Mouse (Mus musculus) layer of hippocampus, adult 11-12 months (tissue): ENCODE results near the gene Fam25c.
A peak's percentile ranks its signal among the peaks of the same experiment; 100 is the strongest.
"Not testable (repeated sequence)": the region's sequence is repeated elsewhere in the genome, so short reads cannot be mapped to it uniquely, and the experiment has no call there.

Source experiments
- DNase-seq: peaks from one replicate; pipeline ENCODE4 v3.0.0; 2022; ENCODE audit warnings: low spot score

Fam25c gene

DNA sequence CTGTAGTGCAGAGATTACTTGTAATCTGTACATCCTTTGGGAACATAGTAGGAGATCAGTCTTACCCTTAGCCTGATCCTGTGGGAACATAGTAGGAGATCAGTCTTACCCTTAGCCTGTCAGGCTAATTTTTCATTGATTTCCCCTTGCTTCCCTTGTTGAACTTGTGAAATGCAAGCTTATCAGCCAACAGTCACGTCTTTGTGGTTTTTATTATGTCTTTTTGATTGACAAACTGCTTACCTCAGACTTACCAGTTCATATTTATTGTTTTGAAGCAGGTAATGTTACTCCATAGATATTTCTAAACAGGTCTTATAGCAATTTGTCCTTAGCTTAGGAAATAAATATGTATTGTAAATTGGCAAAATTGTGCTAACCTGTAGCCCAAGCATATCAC is 27.6 kb downstream of the Fam25c start:
- no peak for DNase-seq

GRCm38 (mm10) chr14:34326606-34327005 is 28.6 kb downstream of the Fam25c start:
- no peak for DNase-seq

GRCm38 (mm10) chr14:34323576-34324085 is 31.6 kb downstream of the Fam25c start:
- DNase-seq = no peak

GRCm38 (mm10) chr14:34318113-34318512 is 37.1 kb downstream of the Fam25c start:
- no peak for DNase-seq

DNA sequence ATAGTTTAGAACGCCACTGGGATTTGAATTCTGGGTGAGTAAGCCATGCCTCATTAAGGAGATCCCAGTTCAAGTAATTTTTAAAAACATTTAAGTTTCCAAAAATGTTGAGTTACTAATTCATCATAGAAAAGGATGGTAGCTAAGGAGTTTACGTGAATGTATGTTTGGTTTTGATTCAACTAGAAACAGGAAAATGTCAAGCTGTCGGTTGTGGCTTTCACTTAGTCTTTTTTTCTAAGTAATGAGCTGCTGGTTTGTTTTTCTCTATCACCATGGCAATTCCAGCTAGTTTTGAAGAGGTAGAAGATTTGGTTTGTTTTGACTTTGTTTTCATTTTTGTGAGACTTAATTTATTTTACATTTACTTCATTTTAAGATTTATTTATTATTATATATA is 37.8 kb downstream of the Fam25c start:
- DNase-seq = no peak

- DNase-seq = no peak
Observed at GRCm38 (mm10) chr14:34316346-34316745, 38.9 kb downstream of the Fam25c start.

GRCm38 (mm10) chr14:34314796-34315195 is 40.4 kb downstream of the Fam25c start:
- no peak for DNase-seq

DNA sequence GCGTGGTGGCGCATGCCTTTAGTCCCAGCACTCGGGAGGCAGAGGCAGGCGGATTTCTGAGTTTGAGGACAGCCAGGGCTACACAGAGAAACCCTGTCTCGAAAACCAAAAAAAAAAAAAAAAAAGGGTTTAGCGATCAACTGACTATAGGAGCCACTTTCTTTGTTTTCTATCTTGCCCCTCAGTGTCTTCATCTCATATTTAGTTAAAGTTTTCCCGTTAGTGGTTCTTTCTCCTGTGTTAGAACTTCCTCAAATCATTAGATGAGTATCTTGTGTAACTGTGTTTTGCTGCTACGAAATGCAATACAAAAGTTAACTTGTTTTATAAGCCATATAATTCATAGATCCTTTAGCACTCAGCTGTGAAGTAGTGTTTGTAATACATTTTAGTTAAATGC is 40.9 kb downstream of the Fam25c start:
- not testable (repeated sequence) for DNase-seq

- DNase-seq = no peak
Observed at GRCm38 (mm10) chr14:34313612-34314011, 41.6 kb downstream of the Fam25c start.

- DNase-seq = no peak
Observed at GRCm38 (mm10) chr14:34312339-34313048, 42.7 kb downstream of the Fam25c start.

GRCm38 (mm10) chr14:34311691-34312090 is 43.5 kb downstream of the Fam25c start:
- no peak for DNase-seq

DNA sequence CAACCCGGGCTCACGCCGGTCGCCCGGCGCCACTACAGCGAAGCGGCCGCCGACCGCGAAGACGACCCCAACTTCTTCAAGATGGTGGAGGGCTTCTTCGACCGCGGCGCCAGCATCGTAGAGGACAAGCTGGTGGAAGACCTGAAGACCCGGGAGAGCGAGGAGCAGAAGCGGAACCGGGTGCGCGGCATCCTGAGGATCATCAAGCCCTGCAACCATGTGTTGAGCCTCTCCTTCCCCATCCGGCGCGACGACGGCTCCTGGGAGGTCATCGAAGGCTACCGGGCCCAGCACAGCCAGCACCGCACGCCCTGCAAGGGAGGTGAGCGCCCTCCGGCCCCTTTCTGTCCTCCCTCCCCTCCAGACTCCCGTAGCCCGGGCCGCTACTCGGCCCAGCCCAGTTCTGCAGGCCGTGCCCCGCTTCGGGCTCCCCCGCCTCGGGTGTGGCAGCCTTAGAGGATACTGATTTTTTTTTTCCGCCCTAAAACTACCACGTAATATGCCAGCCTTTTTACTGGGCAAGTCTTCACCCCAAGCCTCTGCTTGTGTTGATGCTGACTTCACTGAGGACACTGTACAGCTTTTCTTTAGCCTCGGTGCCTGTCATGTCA is 44.1 kb downstream of the Fam25c start:
- no peak for DNase-seq

DNA sequence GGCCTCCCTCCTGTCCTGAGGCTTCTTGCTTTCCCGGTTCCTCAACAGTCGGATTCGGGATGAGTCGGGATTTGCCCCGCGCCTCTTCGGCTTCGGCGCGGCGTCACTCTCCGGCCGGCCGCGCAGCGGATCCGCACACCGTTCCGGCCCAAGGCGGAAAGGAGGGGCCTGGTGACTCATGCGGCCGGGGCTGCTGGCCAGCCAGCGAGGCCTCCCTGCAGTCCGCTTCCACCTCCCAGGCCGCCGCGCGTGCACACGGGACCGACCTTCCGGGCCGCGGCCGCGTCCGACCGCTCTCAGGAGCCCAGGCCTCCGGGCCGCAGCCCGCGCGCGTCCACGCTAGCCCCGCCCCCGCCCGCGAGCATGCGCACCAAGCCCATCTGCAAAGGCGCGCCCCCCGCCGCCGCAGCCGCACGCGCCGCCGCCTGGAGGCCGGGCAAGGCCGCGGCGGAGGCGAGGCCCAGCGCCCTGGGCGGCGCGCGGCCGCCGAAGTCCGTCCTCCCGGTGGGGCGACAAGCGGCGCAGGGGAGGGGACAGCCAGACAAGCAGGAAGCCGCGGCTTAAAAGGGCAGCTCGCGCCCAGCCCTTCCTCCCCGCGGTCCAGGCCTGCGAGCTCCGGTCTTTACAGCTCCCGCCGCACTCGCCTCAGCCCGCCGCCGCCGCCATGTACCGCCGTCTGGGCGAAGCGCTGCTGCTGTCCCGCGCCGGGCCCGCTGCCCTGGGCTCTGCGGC is 44.8 kb downstream of the Fam25c start, which contains the start of the genes Shld2 and Glud1:
TSS of gene Shld2 (minus strand) at position 260 of the 732 bp plus-strand sequence.
TSS of gene Glud1 (plus strand) at position 494 of the 732 bp plus-strand sequence.
- peak; percentile 93 for DNase-seq

DNA sequence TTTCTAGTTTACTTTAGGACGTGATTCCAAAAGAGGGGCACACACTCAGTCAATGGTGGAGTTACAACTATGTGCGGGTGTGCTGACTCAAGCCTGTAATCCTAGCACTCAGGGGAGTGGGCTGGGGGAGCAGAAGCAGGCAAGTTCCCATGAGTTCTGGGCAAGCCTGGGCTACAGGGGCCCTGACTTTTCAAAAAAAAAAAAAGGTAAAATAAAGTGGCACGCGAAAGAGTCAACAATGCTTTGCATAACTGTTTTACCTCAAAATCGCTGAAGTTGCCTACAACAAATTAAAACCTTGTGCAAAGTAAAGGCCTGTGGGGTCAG is 45.4 kb downstream of the Fam25c start:
- peak; percentile 15 for DNase-seq

- no peak for DNase-seq
Observed at GRCm38 (mm10) chr14:34309266-34309665, 46.0 kb downstream of the Fam25c start.

DNA sequence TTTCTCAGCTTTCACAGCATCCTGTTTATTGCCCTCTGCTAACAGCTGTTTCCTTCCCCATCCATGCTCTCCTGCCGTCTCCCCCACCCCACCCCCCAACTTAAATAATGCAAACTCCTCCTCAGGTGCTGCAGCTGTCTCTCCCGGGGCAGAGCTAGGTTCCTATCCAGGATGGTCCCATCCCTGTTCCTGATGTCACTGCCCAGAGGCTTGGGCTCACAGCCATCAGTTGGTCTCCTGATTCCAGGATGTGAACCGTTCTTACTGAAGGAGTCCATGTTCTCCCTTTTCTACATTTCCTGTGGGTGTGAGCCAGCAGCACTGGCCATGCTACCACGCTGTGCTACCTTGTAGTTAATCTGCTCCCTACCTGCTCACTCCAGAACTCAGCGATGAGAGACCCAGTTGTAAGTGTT is 52.0 kb downstream of the Fam25c start:
- no peak for DNase-seq

GRCm38 (mm10) chr14:34302681-34303242 is 52.5 kb downstream of the Fam25c start:
- DNase-seq = no peak
